Mouse (Mus musculus) embryonic facial prominence, embryonic 11.5 days (tissue): ENCODE results near the gene Pou6f1. TPM values are rescaled to one million over a fixed set of nuclear protein-coding genes. Genes with fewer than 3 reads are reported as not detected.

Source experiments
- ATAC-seq: fragments of 200-750 bp; cut with Nextera tagmentation; replicated peaks from 2 replicates; pipeline ENCODE4 v1.8.0; 2017; ENCODE audit warnings: low read depth; ENCODE audit not compliant: insufficient number of reproducible peaks, low FRiP score, low TSS enrichment
- DNase-seq: peaks from one replicate; pipeline ENCODE4 v3.0.0-alpha.2; 2015; ENCODE audit warnings: low spot score
- H3K27ac ChIP-seq: fragments of 300-500 bp; sonication (generic); replicated peaks from 2 replicates; pipeline ENCODE4 v1.5.1; 2014; ENCODE audit warnings: mild to moderate bottlenecking, low read depth, low read length, control low read depth
- H3K27me3 ChIP-seq: fragments of 300-500 bp; sonication (generic); 2 replicates; pipeline ENCODE4 v1.6.1; 2014; ENCODE audit warnings: mild to moderate bottlenecking, low read length, moderate library complexity, mixed read lengths; ENCODE audit not compliant: control insufficient read depth, insufficient read depth
- H3K36me3 ChIP-seq: fragments of 300-500 bp; sonication (generic); replicated peaks from 2 replicates; pipeline ENCODE4 v1.6.1; 2014; ENCODE audit warnings: low read depth, mild to moderate bottlenecking, low read length, moderate library complexity, mixed read lengths; ENCODE audit not compliant: control insufficient read depth, insufficient read depth
- H3K4me1 ChIP-seq: fragments of 300-500 bp; sonication (generic); 2 replicates; pipeline ENCODE4 v1.6.1; 2014; ENCODE audit warnings: low read length, mixed read lengths; ENCODE audit not compliant: control insufficient read depth, insufficient read depth
- H3K4me2 ChIP-seq: fragments of 300-500 bp; sonication (generic); 2 replicates; pipeline ENCODE4 v1.6.1; 2014; ENCODE audit warnings: low read depth, mild to moderate bottlenecking, control low read depth, low read length, moderate library complexity
- H3K4me3 ChIP-seq: fragments of 300-500 bp; sonication (generic); 2 replicates; pipeline ENCODE4 v1.5.1; 2014; ENCODE audit warnings: low read depth, low read length, control low read depth
- H3K9ac ChIP-seq: fragments of 300-500 bp; sonication (generic); replicated peaks from 2 replicates; pipeline ENCODE4 v1.6.1; 2014; ENCODE audit warnings: mild to moderate bottlenecking, control low read depth, low read length
- H3K9me3 ChIP-seq: fragments of 300-500 bp; sonication (generic); replicated peaks from 2 replicates; pipeline ENCODE4 v1.6.1; 2016; ENCODE audit warnings: mild to moderate bottlenecking, low read length, inconsistent platforms, mixed read lengths; ENCODE audit not compliant: control insufficient read depth
- WGBS: fragments of 180-500 bp; shearing (Covaris S2); extraction: QIAGEN DNeasy Blood & Tissue Kit; methylation state at CpG from one replicate; pipeline ENCODE4 v1.1.7; 2014; 5-methylcytosine and 5-hydroxymethylcytosine counted together
- polyA plus RNA-seq: library from polyadenylated mRNA; unstranded; fragments of >200 nt; fragmentation: Nextera tagmentation; extraction: Ambion mirVana; gene quantifications from 2 replicates; pipeline ENCODE4 v1.2.1, GENCODE M21; 2014

Gene Pou6f1
- polyA plus RNA-seq, 1 experiment from 2014 or later = 5.9 TPM

DNA sequence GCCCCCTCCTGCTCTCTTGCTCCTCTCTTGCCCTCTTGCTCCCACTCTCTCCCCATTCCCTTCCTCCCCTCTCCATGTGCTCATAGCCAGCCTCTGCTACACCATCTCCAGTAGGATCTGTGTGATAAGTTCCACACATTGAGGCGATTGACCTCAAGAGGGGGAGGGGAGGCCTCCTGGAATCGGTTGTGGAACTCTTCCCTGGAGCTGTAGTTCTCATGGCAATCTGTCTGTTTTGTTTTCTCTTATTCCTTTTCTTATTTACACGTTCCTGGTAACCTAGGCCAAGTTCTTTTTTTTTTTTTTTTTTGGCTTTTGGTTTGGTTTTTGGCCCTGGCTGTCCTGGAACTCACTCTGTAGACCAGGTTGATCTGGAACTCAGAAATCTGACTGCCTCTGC lies 1.9 kb upstream of the Pou6f1 start:
- Histone ChIP-seq H3K9me3 (no peaks in the 10 kb centered on the region), H3K36me3 (no peaks in the 10 kb centered on the region), H3K4me2 (no peak overlapping the region), H3K27ac (no peak overlapping the region), H3K4me1 (no peaks in the 10 kb centered on the region; the same call in 1 of the 2 replicates), H3K27me3 (peaks cover 16% of the 10 kb centered on the region), H3K9ac (no peak overlapping the region), H3K4me3 (no peak overlapping the region)
- DNase-seq (no peak), ATAC-seq (no peak)
- 49% methylated on average over 3 of the region's 3 CpGs for WGBS

DNA sequence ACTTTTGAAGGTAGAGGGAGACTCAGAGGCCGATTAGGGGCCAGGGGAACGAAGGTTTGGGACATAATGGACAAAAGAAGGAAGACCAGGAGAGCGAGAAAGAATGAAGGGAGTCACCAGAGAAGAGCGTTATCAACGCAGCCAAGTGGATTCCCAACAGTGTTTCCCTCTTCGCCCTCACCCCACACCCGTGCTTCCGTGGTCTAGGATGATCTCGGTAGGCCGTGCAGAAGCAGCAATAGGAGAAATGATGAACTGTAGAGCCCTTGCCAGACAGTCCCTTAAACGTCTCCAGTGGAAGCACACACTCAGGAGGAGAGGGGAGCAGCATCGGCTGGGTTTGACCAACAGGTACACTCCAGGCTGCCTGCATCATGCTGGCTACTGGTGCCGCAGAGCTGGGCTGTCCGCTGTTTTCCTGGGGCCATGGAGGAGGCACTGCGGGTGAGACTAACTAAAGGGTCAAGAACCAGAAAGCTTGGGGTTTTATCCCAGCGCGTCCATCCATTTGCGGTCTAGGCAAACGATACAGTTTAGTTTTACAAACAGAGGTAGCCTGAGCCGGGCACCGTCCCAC lies 1.0 kb upstream of the Pou6f1 start:
- Histone ChIP-seq H3K4me3 (no peak overlapping the region), H3K4me2 (peak overlapping the region; percentile 92; the same call in 1 of the 2 replicates), H3K4me1 (no peaks in the 10 kb centered on the region; the same call in 1 of the 2 replicates), H3K27me3 (peaks cover 16% of the 10 kb centered on the region), H3K9me3 (no peaks in the 10 kb centered on the region), H3K27ac (no peak overlapping the region), H3K36me3 (no peaks in the 10 kb centered on the region), H3K9ac (no peak overlapping the region)
- 12% methylated on average over 21 of the region's 21 CpGs for WGBS
- ATAC-seq (no peak), DNase-seq (no peak)

DNA sequence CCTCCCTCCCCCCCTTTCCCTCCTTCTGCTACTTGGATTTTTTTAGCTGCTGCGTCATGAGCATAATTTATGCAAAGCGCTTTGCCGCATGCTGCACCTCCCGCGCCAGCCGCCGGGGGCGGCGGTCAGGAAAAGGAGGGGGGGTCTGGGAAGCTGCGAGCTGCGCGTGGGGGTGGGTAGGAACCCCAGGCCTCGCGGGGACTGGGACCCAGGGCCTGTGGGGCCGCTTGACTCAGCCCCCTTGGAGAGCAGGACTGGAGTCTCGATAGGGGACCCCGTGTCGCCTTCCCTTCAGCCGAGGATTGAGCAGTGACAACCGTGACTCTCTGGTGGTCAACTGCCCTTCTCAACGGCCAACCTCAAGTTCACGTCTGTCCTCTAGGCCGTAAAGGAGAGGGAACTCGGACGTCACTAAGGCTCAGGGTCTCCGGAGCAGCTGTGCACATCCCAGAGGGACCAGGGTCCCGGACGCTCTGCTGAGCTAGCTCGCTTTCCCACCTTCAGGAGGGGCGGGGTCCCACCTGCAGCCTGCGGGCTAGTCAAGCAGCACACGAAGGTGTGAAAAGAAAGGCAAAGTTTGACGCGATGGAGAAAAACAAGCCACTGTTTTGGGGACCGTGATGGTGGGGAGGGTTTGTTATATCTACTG lies 387 bp upstream of the Pou6f1 start:
- Histone ChIP-seq H3K27me3 (peaks cover 14% of the 10 kb centered on the region), H3K27ac (no peak overlapping the region), H3K4me2 (peak overlapping the region; percentile 92), H3K4me1 (no peaks in the 10 kb centered on the region; the same call in 1 of the 2 replicates), H3K9me3 (no peaks in the 10 kb centered on the region), H3K4me3 (peak overlapping the region; percentile 77), H3K36me3 (no peaks in the 10 kb centered on the region), H3K9ac (peak overlapping the region; percentile 84)
- DNase-seq = peak; percentile 83
- WGBS = under 1% methylated on average over 27 of the region's 35 CpGs
- ATAC-seq = peak; percentile 49; the same call in 1 of the 2 replicates

DNA sequence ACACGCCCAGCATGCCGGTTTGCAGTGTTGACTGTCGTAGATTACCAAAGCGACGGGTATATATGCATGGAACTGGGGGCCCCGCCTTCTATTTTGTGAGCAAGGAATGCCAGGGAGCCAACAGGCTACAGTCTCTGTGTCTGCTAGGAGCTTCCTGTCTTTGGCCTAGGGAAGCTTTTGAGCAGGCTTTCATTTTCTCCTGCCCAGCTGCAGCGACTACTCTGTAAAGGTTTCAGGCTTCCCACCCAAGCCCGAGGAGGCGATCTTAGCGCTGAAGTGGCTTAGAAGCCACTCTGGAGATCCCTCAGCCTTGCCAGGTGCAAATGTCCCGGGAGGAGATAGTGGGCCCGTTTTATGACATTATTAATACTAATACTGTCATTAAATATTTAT lies 905 bp downstream of the Pou6f1 start:
- Histone ChIP-seq H3K27ac (no peak overlapping the region), H3K4me3 (peak overlapping the region; percentile 77), H3K9me3 (no peaks in the 10 kb centered on the region), H3K27me3 (peaks cover 14% of the 10 kb centered on the region), H3K9ac (peak overlapping the region; percentile 84), H3K4me2 (peak overlapping the region; percentile 92), H3K4me1 (no peaks in the 10 kb centered on the region; the same call in 1 of the 2 replicates), H3K36me3 (no peaks in the 10 kb centered on the region)
- WGBS = 3% methylated on average over 12 of the region's 12 CpGs
- ATAC-seq = no peak
- peak; percentile 38 for DNase-seq

DNA sequence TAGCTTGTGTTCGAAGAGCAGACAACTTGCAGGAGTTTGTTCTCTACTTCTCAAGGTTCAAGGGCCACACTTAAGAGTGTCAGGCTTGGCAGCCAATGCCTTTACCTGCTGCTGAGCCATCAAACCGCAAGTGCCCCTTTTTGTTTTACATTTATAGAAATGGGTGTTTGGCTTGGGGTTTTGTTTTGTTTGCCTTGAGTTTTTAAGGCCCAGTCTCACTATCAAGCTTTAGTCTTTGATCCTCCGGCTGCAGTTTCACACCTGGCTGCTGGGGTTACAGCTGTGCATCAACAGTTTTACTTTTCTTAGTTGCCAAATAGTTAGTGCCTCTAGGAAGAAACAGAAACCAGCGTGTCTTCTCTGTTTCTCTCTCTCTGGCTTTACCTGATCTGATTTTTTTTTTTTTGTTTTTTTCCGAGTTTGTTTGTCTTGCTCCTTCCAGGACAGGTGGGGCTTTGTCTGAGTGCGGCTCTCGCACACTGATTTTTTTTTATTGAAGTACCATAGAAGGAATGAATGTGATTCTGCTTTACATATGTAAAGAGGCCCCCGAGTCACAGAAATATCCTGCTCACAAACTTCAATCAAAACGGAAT lies 1.4 kb downstream of the Pou6f1 start:
- WGBS = 28% methylated on average over 9 of the region's 9 CpGs
- Histone ChIP-seq H3K9ac (no peak overlapping the region), H3K27me3 (peaks cover 14% of the 10 kb centered on the region)

DNA sequence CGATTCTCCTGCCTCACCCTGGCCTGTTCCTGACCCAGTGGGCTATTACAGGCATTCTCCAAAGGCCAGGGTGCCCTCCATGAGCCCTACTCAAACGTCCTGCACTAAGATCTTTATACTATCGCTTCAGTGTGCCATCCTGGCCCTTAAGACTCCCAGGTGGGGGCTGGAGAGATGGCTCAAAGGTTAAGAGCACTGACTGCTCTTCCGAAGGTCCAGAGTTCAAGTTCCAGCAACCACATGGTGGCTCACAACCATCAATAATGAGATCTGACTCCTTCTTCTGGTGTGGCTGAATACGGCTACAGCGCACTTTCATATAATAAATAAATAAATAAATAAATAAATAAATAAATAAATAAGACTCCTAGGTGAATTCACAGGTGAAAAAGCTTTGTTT lies 7.0 kb downstream of the Pou6f1 start:
- WGBS = 76% methylated on average over 6 of the region's 6 CpGs
- H3K27me3 ChIP-seq = no peaks in the 10 kb centered on the region

More for the DNA sequence above, 1.4 kb downstream of the Pou6f1 start:
- ATAC-seq (no peak), DNase-seq (peak; percentile 11)
- H3K4me2 ChIP-seq = peak overlapping the region; percentile 92
- H3K36me3 ChIP-seq = no peaks in the 10 kb centered on the region
- no peaks in the 10 kb centered on the region for H3K9me3 ChIP-seq
- peak overlapping the region; percentile 77 for H3K4me3 ChIP-seq
- H3K27ac ChIP-seq = no peak overlapping the region
- H3K4me1 ChIP-seq = no peaks in the 10 kb centered on the region; the same call in 1 of the 2 replicates

DNA sequence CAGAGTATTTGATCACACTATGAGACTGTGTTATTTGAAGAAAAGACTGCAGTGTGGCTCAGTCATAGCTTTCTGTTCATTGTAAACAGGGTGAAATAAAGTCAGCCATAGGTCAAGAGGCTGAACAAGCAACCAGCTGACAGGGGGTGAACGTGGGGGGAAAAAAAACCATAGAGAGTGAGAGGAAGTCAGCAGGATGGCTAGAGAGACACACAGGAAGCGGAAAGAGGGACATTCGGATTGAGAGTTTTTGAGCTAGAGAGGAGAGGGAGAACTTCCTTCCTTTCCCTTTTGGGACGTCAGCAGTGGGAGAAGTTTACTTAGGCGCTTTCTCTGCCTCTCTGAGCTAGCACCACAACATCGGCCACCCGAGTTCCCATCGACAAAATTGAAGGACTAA lies 9.3 kb downstream of the Pou6f1 start:
- no peaks in the 10 kb centered on the region for H3K27me3 ChIP-seq
- H3K9ac ChIP-seq = no peak overlapping the region
- H3K4me3 ChIP-seq = no peak overlapping the region
- no peak overlapping the region for H3K4me2 ChIP-seq
- no peak overlapping the region for H3K27ac ChIP-seq
- H3K4me1 ChIP-seq = no peaks in the 10 kb centered on the region
- H3K9me3 ChIP-seq = no peaks in the 10 kb centered on the region
- 74% methylated on average over 8 of the region's 8 CpGs for WGBS
- DNase-seq (no peak), ATAC-seq (no peak)
- no peaks in the 10 kb centered on the region for H3K36me3 ChIP-seq

More for the DNA sequence above, 7.0 kb downstream of the Pou6f1 start:
- Histone ChIP-seq H3K36me3 (no peaks in the 10 kb centered on the region), H3K4me2 (no peak overlapping the region), H3K9ac (no peak overlapping the region), H3K4me3 (no peak overlapping the region), H3K9me3 (no peaks in the 10 kb centered on the region), H3K27ac (no peak overlapping the region), H3K4me1 (no peaks in the 10 kb centered on the region)
- DNase-seq (no peak), ATAC-seq (no peak)

DNA sequence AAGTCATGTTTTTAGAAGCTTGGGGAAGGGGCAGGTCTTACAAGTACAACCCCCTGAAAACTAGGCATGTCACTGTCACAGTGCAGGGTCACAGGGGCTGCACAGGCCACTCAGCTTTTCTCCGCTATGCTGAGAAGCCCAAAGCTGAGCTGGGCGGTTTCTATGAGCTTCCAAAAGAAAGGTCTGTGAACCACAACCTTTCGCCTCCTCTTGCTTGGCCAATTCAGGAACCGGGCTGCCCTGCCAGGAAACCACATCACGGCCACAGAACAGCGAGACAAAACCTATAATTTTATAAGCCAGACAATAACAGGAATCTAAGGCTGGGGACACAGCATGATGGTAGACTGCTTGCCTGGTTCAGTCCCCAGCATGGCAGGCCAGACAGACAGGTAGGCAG lies 11.5 kb downstream of the Pou6f1 start:
- ATAC-seq (no peak), DNase-seq (no peak)
- Histone ChIP-seq H3K4me3 (no peak overlapping the region), H3K27ac (no peak overlapping the region), H3K36me3 (no peaks in the 10 kb centered on the region), H3K9me3 (no peaks in the 10 kb centered on the region), H3K4me1 (no peaks in the 10 kb centered on the region), H3K27me3 (no peaks in the 10 kb centered on the region), H3K9ac (no peak overlapping the region), H3K4me2 (no peak overlapping the region)
- WGBS = 72% methylated on average over 6 of the region's 6 CpGs
